Mouse (Mus musculus): ENCODE results near the gene Clmn.

The Clmn gene

DNA sequence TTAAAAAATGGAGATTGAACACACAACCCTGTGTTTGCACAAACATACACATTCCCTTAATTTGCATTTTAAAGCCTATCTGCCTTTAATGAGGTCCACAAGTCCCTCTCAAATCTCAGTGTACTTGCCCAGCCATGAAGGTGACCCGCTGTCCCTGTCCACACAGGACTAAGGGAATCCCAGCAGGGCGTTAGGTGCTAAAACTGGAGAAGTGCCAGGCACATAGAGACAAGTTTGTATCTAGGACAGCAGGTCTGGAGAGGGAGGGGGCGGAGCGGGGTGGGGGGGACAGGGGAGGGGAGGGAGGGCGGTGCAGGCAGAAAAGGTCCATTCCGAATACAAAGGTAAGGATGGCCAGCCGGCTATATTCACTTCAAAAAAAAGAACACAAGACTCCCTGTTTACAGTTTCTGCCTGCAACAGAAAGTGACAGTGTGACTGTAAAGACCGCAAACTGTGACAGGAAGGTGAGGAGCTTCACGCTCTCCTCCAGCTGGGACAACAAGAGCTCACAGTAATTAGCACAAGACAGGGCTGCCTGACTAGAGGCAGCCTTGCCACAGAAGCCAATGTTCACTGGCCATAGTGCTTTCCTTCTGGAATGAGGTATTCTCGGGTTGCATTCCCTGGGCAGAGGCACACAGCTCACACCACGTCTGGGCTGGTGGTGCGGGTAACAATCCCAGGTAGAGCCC is 47.6 kb downstream of the Clmn start:
- DNase-seq (ENCODE audit: low spot score in 2 of 2): no peak

DNA sequence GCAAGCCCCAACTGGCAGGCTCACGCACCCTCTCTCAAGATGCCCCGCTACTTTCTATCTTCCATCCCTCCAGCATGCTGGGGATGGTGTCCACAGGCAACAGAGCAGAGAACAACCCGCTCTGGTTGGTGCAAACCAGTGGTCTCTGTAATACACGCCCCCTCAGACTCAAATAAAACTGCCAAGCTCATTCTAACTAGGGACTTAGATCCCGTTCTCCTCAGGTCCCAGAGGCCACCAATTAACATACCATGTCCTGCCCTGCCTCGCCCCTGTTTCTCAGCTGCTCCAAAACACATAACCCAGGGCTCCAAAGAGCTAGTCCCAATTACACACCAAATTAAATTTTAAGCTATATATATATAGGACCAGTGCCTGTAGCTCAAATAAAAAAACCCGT is 50.6 kb downstream of the Clmn start:
- DNase-seq (ENCODE audit: low spot score in 2 of 2): no peak

DNA sequence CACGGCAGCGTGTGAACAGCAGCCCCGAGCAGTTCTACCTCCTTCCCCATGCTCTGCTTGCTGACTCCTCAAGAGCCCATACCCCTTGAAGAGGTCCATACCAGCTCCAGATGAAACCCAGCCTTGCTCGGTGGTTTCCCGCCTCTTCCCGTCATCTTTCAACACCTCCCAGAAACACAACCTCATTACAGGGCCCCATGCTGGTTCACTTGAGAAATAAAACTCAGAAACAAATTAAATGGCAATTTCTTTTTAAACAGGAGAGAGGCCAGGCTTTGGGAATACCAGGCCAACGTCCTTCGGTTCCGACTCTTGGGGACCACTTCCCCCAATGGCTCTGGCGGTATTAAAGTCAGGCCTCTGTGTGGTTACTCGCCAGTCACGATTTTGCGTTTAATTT is 51.1 kb downstream of the Clmn start:
- DNase-seq (ENCODE audit: low spot score in 2 of 2): no peak

DNA sequence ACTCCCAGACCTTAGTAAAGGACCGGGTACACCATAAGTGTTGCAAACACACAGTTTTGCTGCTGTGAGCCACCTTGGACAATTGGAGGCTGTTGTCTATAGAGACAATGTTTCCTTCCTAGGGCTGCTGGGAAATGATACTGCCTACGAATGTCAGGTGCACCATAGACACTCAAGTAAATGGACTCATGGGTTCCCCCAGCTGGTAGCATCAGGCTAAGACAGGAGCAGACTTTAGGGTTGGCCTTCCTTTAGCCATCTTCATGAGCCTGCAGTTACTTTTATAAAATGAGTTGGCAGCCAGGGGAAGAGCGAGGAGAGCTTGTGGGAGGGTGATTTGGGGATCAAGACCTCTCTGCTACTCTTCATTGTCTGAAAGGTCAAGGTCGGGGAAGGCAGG is 52.2 kb downstream of the Clmn start:
- DNase-seq (ENCODE audit: low spot score in 2 of 2): no peak

DNA sequence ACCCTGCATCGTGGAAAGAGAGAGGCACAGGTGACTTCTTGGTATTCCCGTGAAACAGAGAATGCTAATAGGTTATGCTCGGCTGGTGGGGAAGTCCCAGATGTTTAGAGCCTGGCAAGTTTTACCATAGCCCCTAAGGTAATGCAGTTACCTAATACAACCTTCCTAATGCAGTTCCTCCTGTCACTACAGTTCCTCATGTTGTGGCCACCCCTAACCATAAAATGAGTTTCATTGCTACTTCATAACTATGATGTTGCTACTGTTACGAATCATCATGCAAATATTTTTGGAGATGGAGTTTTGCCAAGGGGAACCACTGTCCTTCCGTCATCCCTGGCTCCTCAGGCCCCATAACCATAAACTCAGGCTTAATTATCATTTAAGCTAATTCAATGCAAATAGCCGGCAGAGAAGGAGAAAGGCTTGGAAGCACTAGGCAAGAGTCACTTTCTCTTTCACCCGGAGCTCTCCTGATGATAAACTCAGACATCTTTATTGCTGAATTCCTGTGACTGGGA is 53.9 kb downstream of the Clmn start:
- DNase-seq (ENCODE audit: low spot score in 2 of 2): no peak

DNA sequence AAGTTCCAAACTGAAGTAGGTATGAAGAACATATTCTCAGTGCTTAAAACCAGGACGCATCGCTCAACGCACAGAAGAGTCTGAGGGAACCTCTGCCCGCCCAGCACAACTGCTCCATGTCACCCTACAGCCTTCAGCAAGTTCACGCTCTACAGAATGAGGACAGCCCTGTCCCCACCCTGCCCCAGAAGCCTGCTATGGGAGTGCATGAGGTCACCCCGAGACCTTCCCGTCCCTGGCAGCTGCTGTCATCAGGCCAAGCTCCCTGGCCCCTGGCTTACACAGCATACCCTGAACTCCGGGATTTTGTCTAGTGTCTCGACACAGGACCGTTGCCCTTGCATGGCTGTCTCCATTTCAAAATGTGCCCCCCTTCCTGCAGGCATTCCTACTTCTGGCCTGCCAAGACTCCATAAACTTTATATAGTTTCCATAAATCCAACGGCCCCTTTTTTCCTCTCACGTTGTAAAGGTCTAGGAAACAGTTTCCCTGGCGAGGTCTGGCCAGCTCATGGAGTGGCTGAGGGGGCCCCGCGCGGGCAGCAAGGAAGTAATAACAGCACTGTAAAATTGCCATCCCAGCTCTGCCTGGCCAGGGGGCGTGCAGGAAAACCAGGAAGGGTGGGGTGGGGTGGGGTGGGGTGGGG is 56.3 kb downstream of the Clmn start:
- DNase-seq (ENCODE audit: low spot score in 2 of 2): no peak

DNA sequence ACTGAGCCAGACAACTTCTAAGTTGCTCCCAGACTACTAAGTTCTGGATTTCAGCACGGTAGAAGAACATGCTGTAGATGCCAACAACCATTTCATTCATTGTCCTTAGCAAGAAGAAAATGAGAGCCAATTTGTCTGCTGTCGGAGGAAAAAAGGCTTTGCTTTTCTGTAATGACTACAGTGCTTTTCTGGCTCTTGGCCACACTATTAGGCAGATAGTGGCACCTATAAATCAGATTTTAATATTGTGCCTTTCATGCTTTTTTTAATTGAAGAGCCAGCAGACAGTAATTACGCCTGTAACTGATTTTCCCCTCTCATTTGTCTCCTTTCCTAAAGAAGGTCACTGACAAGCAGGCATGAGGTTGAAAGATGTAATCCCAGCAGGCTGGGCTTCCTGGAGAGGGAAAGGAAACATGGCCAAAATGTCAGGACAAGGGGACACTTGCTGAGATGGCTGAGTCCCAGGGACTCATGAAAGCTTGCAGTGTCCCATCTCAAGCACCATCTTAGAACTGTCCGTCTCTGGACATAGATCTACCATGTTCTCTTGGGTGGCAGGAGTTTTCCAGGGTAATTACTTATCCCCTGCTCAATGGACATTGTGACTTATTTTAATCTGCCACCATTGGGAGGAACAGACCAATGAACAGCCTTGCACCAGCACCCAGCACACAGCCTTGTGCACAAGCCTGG is 58.0 kb downstream of the Clmn start:
- no peak for DNase-seq (ENCODE audit: low spot score in 2 of 2)

DNA sequence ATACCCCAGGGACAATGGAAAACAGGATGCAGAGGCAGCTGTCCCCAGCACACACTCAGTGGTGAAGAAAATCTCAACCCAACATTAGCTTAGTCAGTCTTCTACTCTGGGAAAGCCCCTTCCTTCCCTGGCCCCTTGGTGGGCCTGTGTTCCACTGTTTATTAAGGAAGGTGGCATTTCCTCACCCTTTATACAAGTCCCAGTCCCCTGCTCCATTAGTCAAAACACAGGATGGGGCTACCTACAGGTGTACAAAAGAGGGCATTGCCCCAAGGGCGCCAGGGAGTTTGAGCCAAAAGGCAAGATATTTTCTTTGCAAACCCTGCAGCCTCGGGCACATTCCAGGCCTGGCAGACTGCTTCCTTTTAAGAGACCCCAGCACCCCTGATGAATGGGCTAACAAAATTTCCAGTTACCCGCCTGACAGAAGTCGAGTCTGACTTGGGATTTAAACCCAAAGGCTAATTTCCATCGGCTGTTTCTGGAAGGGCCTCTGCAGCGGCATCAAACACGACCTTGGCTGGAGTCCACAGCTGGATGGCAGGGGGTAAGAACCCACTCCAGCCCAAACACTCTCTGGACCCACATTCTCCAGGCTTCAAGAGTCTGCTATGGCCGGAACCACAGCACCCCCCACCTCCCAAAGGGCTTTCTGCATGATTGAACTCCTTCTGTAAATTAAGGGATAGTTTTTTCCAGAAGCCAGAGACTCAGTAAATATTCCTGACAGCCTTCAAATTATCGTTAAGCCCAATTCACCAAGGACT is 63.2 kb downstream of the Clmn start:
- DNase-seq (ENCODE audit: low spot score in 2 of 2): no peak

DNA sequence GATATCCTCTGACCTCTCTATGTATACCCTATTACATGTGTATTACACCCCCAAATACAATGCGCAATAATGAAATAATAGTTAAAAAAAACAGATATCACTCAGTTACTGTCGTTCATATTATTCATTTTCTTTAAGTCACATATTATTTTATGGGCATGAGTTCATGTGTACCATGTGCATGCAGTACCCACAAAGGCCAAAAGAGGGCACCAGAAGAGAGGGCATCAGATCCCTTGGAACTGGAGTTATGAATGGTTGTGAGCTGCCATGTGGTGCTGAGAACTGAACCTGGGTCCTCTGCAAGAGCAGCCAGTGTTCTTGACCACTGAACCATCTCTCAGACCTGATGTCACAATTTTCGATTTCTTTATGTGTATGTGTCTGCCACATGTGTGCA is 65.5 kb downstream of the Clmn start:
- no peak for DNase-seq (ENCODE audit: low spot score in 2 of 2)

DNA sequence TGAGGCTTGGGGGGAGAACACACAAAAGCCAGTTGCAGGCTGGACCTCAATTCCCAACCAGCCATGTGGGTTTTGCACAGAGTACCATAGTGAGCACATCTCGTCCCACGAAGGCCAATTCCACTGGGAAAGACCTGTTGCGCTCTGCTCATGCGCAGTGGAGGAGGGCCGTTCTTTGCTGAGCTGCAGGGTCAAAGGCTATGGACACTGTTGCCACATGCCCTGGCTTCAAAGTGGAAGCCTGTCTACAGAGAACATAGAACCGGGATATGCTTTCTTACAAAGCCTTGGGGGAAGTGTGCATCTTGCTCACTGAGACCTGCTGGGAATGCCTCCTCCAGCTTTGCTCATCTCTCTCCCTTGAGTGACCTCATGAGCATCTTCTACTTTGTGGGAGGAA is 67.0 kb downstream of the Clmn start:
- DNase-seq (ENCODE audit: low spot score in 2 of 2): no peak

DNA sequence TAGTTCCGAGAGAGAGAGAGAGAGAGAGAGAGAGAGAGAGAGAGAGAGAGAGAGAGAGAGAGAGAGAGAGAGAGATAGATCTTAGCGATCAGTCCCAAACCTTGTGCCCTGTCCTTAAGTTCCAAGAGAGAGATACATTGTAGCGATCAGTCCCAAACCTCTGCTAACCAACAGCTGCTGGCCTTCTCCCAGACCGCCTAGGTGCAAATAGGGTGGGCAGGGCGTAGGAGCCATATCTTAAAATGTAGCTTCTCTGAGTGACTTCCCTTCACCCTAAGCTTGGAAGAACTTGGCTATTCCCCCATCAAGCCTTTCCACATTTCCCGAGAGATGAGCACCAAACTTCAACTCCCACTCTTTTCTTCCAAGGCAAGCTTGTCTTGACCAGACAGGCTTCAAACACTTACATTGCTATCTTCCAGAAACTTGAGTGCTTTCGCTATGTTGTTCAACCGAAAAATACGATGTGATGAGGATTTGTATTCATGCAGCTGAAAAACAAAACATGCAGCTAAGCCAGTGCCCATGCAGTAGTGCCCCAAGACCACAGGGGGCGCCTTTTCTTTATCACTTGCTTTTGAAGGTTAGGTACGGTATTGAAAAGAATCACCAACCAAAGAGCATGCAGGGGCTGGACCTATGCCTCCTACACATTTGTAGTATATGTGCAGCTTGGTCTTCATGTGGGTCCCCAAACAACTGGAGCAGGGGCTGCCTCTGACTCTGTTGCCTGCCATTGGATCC is 68.1 kb downstream of the Clmn start:
- no peak for DNase-seq (ENCODE audit: low spot score in 2 of 2)

DNA sequence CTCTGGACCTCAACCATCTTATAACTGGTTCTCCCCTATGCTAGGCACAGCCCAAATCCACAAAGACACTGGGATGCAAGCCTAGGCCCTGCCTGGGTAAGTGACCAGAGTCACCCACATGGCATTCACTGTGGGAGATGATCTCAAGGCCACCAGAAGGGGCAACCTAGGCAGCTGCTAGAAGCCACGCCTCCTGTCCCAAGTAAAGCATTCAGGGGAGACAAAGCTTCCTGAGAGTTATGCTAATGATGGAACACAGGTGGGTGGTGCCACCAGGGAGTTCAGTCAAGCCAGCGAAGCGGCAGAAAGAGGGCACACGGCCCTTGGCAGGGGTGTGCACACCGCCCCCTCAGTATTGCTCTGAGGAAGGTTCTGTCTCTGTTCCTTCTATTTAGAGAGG is 69.9 kb downstream of the Clmn start:
- DNase-seq (ENCODE audit: low spot score in 2 of 2): no peak

DNA sequence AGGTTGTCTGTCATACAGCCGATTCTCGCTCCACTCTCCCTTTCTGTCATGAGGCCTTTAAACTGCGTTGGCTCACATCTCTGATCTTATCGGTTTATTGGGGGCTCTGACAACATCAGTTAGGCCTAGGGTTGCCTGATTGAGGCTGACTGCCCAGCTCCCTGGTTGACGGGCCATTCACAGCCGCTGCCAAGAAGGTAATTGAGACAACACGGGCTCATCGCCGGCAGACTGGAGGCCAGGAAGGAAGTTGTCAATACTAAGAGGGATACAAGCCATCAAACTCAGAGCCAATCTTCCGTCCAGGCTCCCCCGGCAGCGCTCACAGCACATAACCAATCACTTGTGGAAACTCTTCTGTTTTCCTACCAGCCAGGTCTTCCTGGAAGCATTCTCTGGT is 71.4 kb downstream of the Clmn start:
- no peak for DNase-seq (ENCODE audit: low spot score in 2 of 2)

DNA sequence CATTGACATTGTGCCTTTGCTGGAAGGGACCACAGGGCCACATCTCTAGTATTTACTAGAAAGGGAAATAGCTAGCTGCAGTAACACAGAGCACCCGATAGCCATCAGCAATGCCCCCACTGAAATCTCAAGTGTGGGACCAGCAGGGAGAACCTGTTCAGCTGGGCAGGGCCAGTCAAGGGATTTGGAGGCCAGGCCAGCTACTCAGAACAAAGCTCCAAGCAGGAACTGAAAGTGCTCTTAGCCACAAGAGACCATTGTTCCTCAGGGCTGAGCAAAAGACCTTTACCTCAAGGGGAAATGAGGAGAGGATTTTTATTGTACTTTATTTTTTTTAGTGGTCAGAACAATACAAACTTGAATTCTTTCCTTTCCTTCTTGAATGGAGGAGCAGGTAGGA is 87.3 kb downstream of the Clmn start:
- no peak for DNase-seq (ENCODE audit: low spot score in 2 of 2)

DNA sequence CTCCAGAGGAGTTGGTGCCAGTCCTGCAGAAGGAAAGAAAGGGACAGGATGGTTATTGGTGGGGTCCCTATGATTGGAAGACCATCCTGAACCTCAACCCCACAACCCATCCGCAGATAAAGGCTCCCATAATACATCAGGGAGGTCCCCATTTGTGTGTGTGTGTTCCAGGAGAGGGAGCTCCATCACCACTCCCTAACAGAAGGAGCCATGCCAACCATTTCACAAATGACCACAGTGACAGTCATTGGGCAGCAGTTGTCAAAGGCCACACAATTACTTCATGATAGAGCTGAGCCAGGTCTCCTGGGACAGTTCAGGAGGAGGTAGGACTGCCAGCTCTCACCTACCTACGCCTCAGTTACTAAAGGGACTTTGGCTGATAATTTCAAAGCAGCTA is 92.9 kb downstream of the Clmn start:
- DNase-seq (ENCODE audit: low spot score in 2 of 2): no peak

DNA sequence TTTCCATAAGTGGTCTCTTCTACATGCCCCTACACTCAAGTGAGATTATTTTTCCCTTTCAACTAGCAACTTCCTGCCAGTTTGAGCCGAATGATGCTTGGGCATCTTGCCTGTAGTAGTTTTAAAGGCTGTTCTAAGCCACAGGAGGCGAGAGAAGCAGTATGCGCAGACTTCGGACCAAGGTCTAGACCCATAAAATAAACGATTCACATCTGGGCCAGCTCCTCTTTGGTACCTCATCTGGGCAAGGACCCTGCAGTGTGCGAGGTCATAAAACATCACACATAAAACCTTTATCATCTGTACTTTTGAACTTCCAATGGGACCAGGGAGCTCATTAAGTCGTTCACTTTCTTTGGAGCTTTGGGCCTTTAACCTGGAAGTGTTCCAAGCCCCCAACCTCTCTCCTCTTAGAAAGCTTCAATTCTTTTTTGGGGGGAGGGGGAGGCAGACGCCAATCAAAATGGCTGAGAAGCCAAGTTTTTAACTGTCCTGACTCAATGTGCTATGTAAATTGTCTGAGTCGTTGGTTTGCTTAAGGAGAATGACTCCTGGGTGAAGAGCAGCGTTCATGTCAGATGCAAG is 95.6 kb downstream of the Clmn start:
- no peak for DNase-seq (ENCODE audit: low spot score in 2 of 2)

DNA sequence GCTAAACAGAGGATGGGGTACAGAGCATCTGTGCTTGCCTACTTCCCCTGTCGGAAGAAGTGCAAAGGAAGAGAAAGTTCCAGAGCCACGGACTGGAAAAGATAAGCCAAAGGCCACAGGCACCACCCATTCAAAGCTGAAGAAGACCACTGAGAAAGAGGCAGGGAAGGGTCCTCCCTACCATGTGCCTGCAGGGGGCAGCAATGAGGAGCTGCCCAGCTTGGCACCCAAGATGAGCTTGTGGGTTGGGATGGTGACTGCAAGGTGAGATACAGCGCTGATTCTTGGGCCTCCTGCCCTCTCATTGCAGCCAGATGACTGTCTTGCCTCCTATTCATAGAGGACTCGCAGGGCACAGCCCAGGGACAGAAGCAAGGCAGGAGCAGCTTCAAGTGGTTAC is 97.7 kb downstream of the Clmn start:
- no peak for DNase-seq (ENCODE audit: low spot score in 2 of 2)

DNA sequence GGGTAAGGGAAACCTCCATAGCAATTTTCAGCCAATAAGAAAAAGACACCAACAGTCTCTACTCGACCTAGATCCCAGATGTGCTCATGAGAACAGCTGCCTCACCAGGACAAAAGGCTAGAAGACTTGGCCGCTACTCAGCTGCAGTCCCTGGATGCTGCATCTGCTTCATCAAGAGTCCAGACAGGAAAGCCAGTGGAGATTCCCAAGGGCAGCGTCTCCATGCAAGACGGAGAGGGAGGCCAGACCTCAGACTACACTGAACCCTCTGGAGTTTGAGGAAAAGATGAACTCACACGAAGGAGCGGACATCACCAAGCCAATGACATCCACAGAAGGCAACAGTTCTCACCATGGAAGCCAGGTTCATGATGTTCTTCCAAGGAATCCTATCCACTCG is 99.1 kb downstream of the Clmn start:
- no peak for DNase-seq (ENCODE audit: low spot score in 2 of 2)

DNA sequence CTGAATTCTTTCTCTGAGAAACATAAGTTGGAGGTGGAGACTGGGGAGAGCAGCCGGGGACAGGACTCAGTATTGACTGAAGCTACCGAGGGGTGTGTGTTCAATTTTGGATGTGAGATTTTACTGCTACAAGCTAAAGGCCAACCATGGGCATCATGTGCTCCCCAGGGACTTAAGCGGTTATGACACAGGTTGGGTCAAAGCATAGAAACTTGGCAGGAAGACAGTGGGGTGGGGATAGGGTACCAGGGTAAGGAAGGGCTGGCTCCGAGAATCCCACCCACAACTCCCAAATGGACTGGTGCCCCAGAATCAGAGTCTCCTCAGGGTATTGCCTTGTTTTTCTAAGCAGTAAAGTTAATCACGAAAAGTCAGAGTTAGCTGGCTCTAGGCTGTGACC is 99.8 kb downstream of the Clmn start:
- no peak for DNase-seq (ENCODE audit: low spot score in 2 of 2)

DNA sequence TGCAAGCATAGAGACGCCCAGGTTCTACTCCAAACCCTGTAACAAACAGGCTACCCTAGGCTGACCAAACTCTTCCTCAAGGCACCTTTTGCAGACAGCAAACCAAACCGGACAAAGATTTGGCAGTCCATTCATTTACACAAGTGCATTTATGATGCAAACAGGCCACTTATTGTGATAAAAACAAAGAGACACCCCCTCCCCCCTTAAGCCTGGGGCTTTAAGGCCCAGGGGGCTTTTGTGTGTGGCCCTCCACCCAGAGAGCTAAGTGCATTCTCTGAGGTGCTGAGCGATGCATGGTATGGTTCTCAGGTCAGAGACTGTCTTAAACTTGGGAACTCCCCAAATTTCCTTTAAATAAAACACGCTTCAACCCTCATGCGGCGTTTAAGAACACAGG is 101.0 kb downstream of the Clmn start:
- DNase-seq (ENCODE audit: low spot score in 2 of 2): no peak

DNA sequence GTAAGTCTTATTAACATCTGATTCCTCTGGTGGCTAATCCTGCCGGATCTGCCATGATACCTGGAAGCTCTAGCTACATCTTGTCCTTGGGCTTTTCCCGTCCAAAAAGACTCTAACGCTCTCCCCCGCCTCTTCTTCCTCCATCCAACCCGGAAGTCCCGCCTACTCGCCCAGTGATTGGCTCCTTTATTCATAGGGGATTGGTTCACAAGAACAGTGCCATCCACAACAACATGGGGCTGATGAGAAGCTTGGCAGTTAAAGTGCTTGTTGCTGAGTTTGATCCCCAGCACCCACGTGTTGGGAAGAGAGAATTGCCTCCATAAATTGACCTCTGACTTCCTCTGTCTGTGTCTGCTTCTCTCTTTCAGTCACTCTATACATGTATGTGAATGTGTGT is 103.5 kb downstream of the Clmn start:
- DNase-seq (ENCODE audit: low spot score in 2 of 2): no peak

Data from left cerebral cortex, adult 9 months (tissue).